In the genomic region with DNA sequence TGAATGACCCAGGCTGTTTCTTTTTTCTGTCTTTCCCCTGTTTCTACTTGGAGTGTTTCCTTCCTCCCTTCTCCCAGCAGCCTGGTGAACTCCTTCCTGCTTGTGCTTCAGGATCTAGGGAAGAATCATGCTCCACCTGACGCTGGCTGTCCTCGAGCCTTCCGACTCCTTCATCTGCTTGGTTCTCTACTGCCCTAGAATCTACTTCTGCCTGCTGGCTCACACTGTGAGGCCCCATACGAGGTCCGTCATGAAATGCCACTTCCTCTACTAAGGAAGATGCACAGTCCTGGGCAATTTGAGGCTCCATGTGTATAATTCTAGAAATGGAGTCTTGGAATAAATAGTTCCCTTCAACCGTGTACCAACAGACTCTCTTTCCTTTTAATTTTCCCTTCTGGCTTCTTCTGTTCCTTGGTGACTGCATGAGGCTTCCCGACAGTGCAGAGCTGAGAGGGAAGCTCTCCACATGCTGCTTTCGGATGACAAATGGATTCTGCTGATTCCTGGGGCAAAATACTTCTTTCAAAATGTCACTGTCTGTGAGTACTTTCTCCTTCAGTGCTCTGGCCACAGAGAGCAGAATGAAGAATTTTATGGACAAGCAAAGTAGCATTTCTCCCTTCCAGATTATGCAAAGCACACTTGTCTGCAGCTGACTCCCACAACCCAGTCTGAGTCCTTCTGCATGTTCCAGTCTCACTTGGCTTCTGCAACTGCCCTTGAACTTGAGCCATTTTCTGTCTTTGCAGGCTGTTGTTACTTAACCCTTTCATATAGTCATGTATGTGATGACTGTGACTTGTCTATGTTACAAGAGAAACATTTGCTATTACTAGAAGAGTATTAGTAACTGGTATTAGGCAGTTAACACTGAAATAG, we compare ENCODE assay signal across 16 mouse cellular contexts.
A peak's percentile ranks its signal among the peaks of the same experiment; 100 is the strongest.
DNase-seq lines count a peak whose midpoint lies in the region; ATAC-seq lines count a peak whose summit lies in the region.
"Had no signal": no experiment of that assay in that cellular context is flagged by ENCODE, and none has a peak within 500 bp of the region (broad histone marks: within the 10 kb centered on the region; RNA-seq: fewer than 3 reads in every experiment).

No protein-coding gene starts in this region.

- no peak overlapping the region for H3K9ac ChIP-seq in heart, embryonic 12.5 days
- H3K9ac ChIP-seq: embryonic facial prominence, embryonic 15.5 days; hindbrain, embryonic 13.5 days; liver, embryonic 14.5 days had no signal

- 67% methylated on average over 8 of the region's 8 CpGs for WGBS in heart, embryonic 12.5 days

- no peak overlapping the region for H3K4me3 ChIP-seq in heart, embryonic 12.5 days
- H3K4me3 ChIP-seq: embryonic facial prominence, embryonic 15.5 days; hindbrain, embryonic 13.5 days; megakaryocyte, embryonic 14.5 days had no signal

- intact Hi-C loops in left cerebral cortex, postnatal 25 days (cut with DNase I), result no loop called here

- no peak for ATAC-seq in heart, embryonic 12.5 days (ENCODE audit: insufficient number of reproducible peaks, low FRiP score)

- H3K4me2 ChIP-seq in heart, embryonic 12.5 days, result no peak overlapping the region
- H3K4me2 ChIP-seq: embryonic facial prominence, embryonic 15.5 days; hindbrain, embryonic 13.5 days had no signal

- no peaks in the 10 kb centered on the region for H3K36me3 ChIP-seq in heart, embryonic 12.5 days
- H3K36me3 ChIP-seq: embryonic facial prominence, embryonic 15.5 days; G1E; hindbrain, embryonic 13.5 days had no signal

- H3K27me3 ChIP-seq in heart, embryonic 12.5 days (replicated peaks), result no peaks in the 10 kb centered on the region
- H3K27me3 ChIP-seq: embryonic facial prominence, embryonic 15.5 days; hindbrain, embryonic 13.5 days; megakaryocyte, embryonic 14.5 days had no signal

- no peaks in the 10 kb centered on the region for H3K4me1 ChIP-seq in heart, embryonic 12.5 days (replicated peaks)
- H3K4me1 ChIP-seq: embryonic facial prominence, embryonic 15.5 days; hindbrain, embryonic 13.5 days; megakaryocyte, embryonic 14.5 days had no signal

- H3K27ac ChIP-seq in heart, embryonic 12.5 days (ENCODE audit: poor library complexity, severe bottlenecking), result no peak overlapping the region
- H3K27ac ChIP-seq: embryonic facial prominence, embryonic 15.5 days; hindbrain, embryonic 13.5 days; liver, embryonic 14.5 days had no signal

- no peaks in the 10 kb centered on the region for H3K9me3 ChIP-seq in heart, embryonic 12.5 days (replicated peaks)
- H3K9me3 ChIP-seq: embryonic facial prominence, embryonic 15.5 days; G1E; hindbrain, embryonic 13.5 days; megakaryocyte, embryonic 14.5 days had no signal

- DNase-seq in cerebellum, postnatal 14 days, result peak; percentile 47 to 51
- DNase-seq in cerebellum, adult 18-20 months, result no peak
- peak; percentile 33 for DNase-seq in heart, postnatal 4 days
- DNase-seq in left cerebral cortex, postnatal 25 days (ENCODE audit: low spot score in 2 of 2), result peak; percentile 21 to 36
- DNase-seq in left cerebral cortex, adult 8-10 months (ENCODE audit: low spot score in 2 of 2), result no peak
- peak; percentile 37 for DNase-seq in adrenal gland, postnatal 10 days
- no peak for DNase-seq in yolk sac, embryonic 10.5 days (ENCODE audit: low spot score)
- DNase-seq: B cell, adult 2 months; kidney, adult 2 months; right cerebral cortex, postnatal 14 days had no signal

Comparison
In these comparisons a context has a peak if more than half of its experiments do, and no peak if none do; other contexts are left out.
1. DNase-seq: peak in cerebellum, postnatal 14 days (2 of 2), heart, postnatal 4 days (single experiment), left cerebral cortex, postnatal 25 days (2 of 2) and adrenal gland, postnatal 10 days (single experiment); none in cerebellum, adult 18-20 months (0 of 2), left cerebral cortex, adult 8-10 months (0 of 2) and yolk sac, embryonic 10.5 days (single experiment).